Mouse (Mus musculus) liver, embryonic 14.5 days (tissue): ENCODE results near the gene Arhgap40.

Experiments
- CTCF ChIP-seq: IDR thresholded peaks from 2 replicates; pipeline ENCODE4 v1.5.1; 2016; ENCODE audit warnings: antibody characterized with exemption, low read depth, control low read depth
- EP300 ChIP-seq: IDR thresholded peaks from 2 replicates; pipeline ENCODE4 v1.6.1; 2016; ENCODE audit warnings: antibody characterized with exemption, low read depth

DNA sequence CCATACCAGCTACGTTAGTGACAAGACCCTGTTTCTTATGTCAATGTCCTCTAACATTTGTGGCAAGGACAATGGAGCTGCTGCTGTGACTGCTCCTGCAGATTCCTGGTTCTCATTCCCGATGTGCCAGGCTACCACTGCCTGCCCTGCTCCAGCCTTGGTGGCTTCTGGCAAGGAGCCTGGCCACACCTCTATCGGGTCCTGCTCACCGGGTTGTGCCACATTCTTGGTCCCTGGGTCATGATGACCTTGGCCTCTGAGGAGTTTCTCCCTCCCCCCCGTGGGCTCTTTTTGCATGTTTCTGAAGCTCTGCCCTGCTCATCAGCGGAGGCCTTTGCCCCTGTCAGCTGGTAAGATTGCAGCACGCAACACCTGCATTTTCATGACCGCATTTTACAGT is 10.5 kb downstream of the Arhgap40 start:
- TF ChIP-seq CTCF (no peak), EP300 (no peak)
